Mouse (Mus musculus): ENCODE data around the gene Ebna1bp2.

Gene Ebna1bp2

GRCm38 (mm10) chr4:118620279-118620966 is at the start of gene Ebna1bp2, which contains the start of gene Cfap57:
Gene Ebna1bp2, plus strand, starts transcription at chr4:118620799.
Gene Cfap57, minus strand, starts transcription at chr4:118620777.
- in situ Hi-C loops (cut with MseI, MboI) = no loop called here

GRCm38 (mm10) chr4:118571441-118571840 is 49.2 kb upstream of the Ebna1bp2 start:
- in situ Hi-C loops (cut with MseI, MboI) = no loop called here

GRCm38 (mm10) chr4:118576097-118576496 is 44.5 kb upstream of the Ebna1bp2 start:
- in situ Hi-C loops (cut with MseI, MboI) = no loop called here

GRCm38 (mm10) chr4:118579313-118579712 is 41.3 kb upstream of the Ebna1bp2 start:
- in situ Hi-C loops (cut with MseI, MboI) = no loop called here

- in situ Hi-C loops (cut with MseI, MboI) = no loop called here
These were observed 39.1 kb upstream of the Ebna1bp2 start for GRCm38 (mm10) chr4:118581508-118581907.

- in situ Hi-C loops (cut with MseI, MboI) = no loop called here
These were observed 38.0 kb upstream of the Ebna1bp2 start for GRCm38 (mm10) chr4:118582629-118583028.

- in situ Hi-C loops (cut with MseI, MboI) = no loop called here
These were observed 31.4 kb upstream of the Ebna1bp2 start for GRCm38 (mm10) chr4:118589053-118589732.

- in situ Hi-C loops (cut with MseI, MboI) = no loop called here
These were observed 30.9 kb upstream of the Ebna1bp2 start for GRCm38 (mm10) chr4:118589733-118590130.

- in situ Hi-C loops (cut with MseI, MboI) = no loop called here
These were observed 16.5 kb upstream of the Ebna1bp2 start for GRCm38 (mm10) chr4:118604065-118604464.

GRCm38 (mm10) chr4:118609836-118610235 is 10.8 kb upstream of the Ebna1bp2 start:
- in situ Hi-C loops (cut with MseI, MboI) = no loop called here

- in situ Hi-C loops (cut with MseI, MboI) = no loop called here
These were observed 8.0 kb upstream of the Ebna1bp2 start for GRCm38 (mm10) chr4:118612619-118613018.

GRCm38 (mm10) chr4:118615412-118615811 is 5.2 kb upstream of the Ebna1bp2 start:
- in situ Hi-C loops (cut with MseI, MboI) = no loop called here

- in situ Hi-C loops (cut with MseI, MboI) = no loop called here
These were observed 345 bp downstream of the Ebna1bp2 start for GRCm38 (mm10) chr4:118620967-118621320.

GRCm38 (mm10) chr4:118621781-118622180 is 1.2 kb downstream of the Ebna1bp2 start:
- in situ Hi-C loops (cut with MseI, MboI) = no loop called here

GRCm38 (mm10) chr4:118630261-118630660 is 9.7 kb downstream of the Ebna1bp2 start:
- in situ Hi-C loops (cut with MseI, MboI) = loop anchor here (25.0 kb wide), 1 partner anchor 532 kb away; the partner anchor contains the start of gene Zfp691 (in 2 of the 2)

- in situ Hi-C loops (cut with MseI, MboI) = loop anchor here (10.0 to 25.0 kb wide), 2 partner anchors 342 to 520 kb away; partner anchors contain the start of gene Zfp691 (in 2 of the 2)
These were observed 22.0 kb downstream of the Ebna1bp2 start for GRCm38 (mm10) chr4:118642346-118643190.

- in situ Hi-C loops (cut with MseI, MboI) = loop anchor here (10.0 to 25.0 kb wide), 2 partner anchors 340 to 517 kb away; partner anchors contain the start of gene Zfp691 (in 2 of the 2)
These were observed 24.6 kb downstream of the Ebna1bp2 start for GRCm38 (mm10) chr4:118645234-118645633.

GRCm38 (mm10) chr4:118658652-118659051 is 38.1 kb downstream of the Ebna1bp2 start, which contains the start of gene Olfr62:
Gene Olfr62, plus strand, starts transcription at chr4:118658952.
- in situ Hi-C loops (cut with MseI, MboI) = no loop called here

Measured in mouse trophoblast stem cell (cell line).